Mouse (Mus musculus): ENCODE measurements at regions not wholly inside any gene's neighbourhood (a gene's known extent, or its start where the extent isn't known, plus 50 kb on each side); places are given as distances from the start of the nearest gene placed in this dataset.

- DNase-seq (ENCODE audit: low spot score in 2 of 2) = no peak
These were observed 2017.1 kb upstream of the Pcdh20 start for GRCm38 (mm10) chr14:90488301-90488700.

DNA sequence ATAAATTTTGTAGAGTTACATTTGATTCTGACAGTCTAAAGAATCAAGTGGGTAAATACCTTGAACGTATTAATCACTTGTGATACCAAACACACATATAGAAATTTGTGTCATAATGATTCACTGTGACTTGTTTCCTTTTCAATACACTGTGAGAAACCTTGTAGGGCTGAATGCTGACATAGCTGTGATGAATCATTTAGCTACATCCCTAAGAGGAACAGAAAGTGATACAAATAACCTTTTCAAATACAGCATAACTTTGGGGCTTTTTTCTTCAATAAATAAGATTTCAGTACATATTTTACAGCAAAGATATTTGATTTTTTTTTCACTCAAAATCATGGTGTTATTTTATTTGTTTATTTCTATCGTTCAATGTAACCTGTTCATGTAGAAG is 1976.8 kb upstream of the Pcdh20 start:
- DNase-seq (ENCODE audit: low spot score in 2 of 2) = no peak

DNA sequence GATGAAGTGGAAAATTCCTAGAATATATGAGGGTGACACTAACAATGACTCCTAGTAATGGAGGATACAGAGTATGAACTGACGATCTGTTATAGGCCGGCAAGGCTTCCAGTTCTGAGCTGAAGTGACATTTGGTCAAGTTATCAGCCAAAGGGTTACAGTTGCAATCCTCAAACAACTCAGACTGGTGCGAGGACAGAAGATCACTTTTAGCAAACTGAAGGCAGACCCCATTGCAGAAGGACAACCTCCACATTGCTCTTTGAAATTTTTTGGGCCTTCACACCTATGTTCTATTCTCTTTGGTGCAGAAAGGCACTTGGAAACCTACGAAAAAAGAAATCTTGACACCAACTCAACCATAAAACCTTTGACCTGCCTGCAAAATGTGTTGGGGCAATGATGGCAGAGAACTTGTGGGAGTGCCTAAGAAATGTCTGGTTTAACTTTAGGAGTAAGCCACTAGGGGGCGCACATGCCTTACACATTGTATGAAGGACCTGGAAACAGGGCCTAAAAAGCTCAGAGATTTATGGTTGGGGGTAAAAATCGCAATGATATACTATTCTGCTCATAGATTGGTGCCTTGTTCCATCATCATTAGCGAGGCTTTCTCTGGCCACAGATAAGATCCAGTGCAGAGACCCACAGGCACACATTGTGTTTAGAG is 1961.8 kb upstream of the Pcdh20 start:
- DNase-seq (ENCODE audit: low spot score in 2 of 2) = no peak

- no peak for DNase-seq (ENCODE audit: low spot score in 2 of 2)
These were observed 1941.5 kb upstream of the Pcdh20 start for GRCm38 (mm10) chr14:90412707-90413106.

DNA sequence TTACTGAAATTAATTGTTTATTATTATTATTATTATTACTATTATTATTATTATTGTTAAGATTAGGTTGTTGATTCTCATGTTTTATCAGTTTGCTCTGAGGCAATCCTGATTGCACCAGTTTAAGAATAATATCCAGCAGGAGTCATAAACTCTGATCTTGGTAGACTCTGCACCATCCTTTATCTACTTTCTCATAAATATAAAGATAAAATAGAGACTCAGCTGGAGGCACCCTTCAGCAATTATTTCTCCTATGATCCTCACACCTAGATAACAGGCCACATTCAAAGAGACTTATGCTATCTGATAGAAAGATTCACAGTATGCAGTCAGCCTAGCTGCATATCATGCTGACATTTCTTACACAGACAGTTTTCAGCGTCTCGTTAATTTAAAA is 1935.2 kb upstream of the Pcdh20 start:
- DNase-seq (ENCODE audit: low spot score in 2 of 2) = no peak

GRCm38 (mm10) chr14:90405476-90405875 is 1934.3 kb upstream of the Pcdh20 start:
- no peak for DNase-seq (ENCODE audit: low spot score in 2 of 2)

GRCm38 (mm10) chr14:90367256-90367936 is 1896.2 kb upstream of the Pcdh20 start:
- no peak for DNase-seq (ENCODE audit: low spot score in 2 of 2)

- DNase-seq (ENCODE audit: low spot score in 2 of 2) = no peak
These were observed 1863.3 kb upstream of the Pcdh20 start for GRCm38 (mm10) chr14:90334541-90334940.

- peak; percentile 10 to 12 for DNase-seq (ENCODE audit: low spot score in 2 of 2)
These were observed 1824.3 kb upstream of the Pcdh20 start for GRCm38 (mm10) chr14:90295456-90295855.

DNA sequence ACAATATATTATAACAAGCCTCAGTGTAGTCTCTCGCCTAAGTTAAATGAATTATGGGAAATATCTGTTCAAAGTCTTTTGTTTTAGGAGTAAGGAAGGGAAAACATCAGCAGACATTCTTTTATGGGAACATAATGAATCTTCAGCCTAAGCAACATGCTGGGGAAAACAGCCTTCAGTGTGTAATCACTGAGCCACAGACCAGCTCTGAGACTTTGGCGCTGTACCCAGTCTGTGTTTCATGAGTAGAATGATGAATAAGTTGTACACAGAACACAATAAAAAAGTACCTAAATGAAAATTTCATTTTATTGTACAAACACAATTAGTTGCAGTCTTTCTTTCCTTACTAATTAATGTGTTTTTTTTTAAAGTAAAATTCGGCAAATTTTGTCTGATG is 1774.8 kb upstream of the Pcdh20 start:
- DNase-seq (ENCODE audit: low spot score in 2 of 2) = no peak

DNA sequence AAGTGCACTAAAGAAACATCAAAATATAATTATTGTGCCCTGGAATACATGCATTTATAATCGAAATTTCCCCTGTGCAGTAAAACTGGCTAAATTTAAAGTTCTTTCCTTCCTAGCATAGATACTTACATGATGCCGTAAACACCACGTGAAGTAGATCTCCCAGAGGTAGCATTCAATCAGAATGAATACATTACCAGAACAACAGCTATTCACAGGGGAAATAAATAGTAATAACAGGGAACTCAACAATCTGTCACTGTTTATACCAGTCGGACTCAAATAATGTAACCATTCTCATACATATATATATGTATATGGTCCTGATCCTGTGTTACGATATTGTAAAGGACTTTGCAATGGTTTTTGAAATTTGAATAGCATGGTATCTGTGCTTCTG is 1761.5 kb upstream of the Pcdh20 start:
- DNase-seq (ENCODE audit: low spot score in 2 of 2) = no peak

DNA sequence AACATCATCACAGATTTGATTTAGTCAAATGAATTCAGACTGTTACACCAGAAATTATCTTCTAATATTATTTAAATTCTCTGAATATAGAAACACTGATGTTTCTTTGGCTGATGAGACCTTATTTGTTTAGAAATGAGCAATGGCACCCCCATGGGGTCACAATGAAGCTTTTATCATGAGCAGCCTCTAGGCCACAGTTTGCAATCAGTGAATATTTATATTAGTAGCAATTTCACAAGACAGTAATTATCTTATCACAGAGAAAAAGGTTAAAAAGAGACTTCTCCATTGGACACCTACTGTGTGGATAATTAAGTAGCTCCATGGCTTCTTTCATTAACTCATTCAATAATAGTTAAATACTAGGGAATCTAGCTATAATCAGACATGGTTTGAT is 1729.1 kb upstream of the Pcdh20 start:
- DNase-seq (ENCODE audit: low spot score in 2 of 2) = no peak

GRCm38 (mm10) chr14:90197791-90198190 is 1726.6 kb upstream of the Pcdh20 start:
- no peak for DNase-seq (ENCODE audit: low spot score in 2 of 2)

- no peak for DNase-seq (ENCODE audit: low spot score in 2 of 2)
These were observed 1701.5 kb upstream of the Pcdh20 start for GRCm38 (mm10) chr14:90172729-90173128.

Data from spleen, postnatal 14 days (tissue).